14 mouse cellular contexts compared by ENCODE assay signal in the genomic region with DNA sequence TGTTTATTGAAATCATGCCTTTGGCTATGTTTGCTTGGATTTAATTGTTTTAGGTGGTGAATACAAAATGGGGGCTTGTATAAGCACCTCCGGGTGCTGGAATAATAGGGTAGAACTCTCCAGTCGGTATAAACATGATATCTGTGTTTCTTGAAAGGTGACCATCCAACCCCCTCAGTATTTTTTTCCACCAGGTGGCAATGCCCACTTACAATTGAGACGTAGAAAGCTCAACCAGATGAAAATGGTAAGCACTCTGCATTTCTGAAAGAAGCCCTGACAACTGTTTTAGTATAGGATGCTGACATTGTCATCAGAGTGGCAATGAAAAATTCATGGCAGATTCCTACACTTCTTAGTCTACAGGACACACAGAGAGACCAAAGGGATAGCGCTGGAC.
DNase-seq lines count a peak whose midpoint lies in the region; ATAC-seq and TF ChIP-seq lines count a peak whose summit lies in the region.
"Had no signal": no experiment of that assay in that cellular context is flagged by ENCODE, and none has a peak within 500 bp of the region (broad histone marks: within the 10 kb centered on the region; RNA-seq: fewer than 3 reads in every experiment).

No protein-coding gene starts in this region.

- H3K9ac ChIP-seq in kidney, embryonic 16.5 days (replicated peaks; ENCODE audit: low read length) = no peak overlapping the region
- H3K9ac ChIP-seq in lung, embryonic 14.5 days = no peak overlapping the region
- H3K9ac ChIP-seq: liver, embryonic 14.5 days had no signal

- H3K4me2 ChIP-seq in kidney, embryonic 16.5 days (replicated peaks; ENCODE audit: low read depth, low read length) = no peak overlapping the region
- no peak overlapping the region for H3K4me2 ChIP-seq in lung, embryonic 14.5 days

- no peak for TF ChIP-seq POLR2A in lung, adult 2 months (IDR thresholded peaks at IDR 0.05; ENCODE audit: borderline replicate concordance, extremely low read depth, low read depth, low read length)

- peak; percentile 51 for TF ChIP-seq CTCF in lung, embryonic 14.5 days (IDR thresholded peaks at IDR 0.05; ENCODE audit: low read depth)
- no peak for TF ChIP-seq CTCF in lung, adult 2 months (IDR thresholded peaks at IDR 0.05; ENCODE audit: insufficient read depth, low read length)

- DNase-seq in kidney, adult 18-20 months = peak; percentile 13
- peak; percentile 61 for DNase-seq in lung, embryonic 14.5 days
- no peak for DNase-seq in lung, adult 2 months
- DNase-seq in brain, adult 2 months (ENCODE audit: low read depth, low spot score) = peak; percentile 19
- peak; percentile 6 to 8 for DNase-seq in kidney, postnatal 4 days
- DNase-seq in frontal cortex, postnatal 36 days (ENCODE audit: low spot score in 2 of 2) = no peak
- no peak for DNase-seq in frontal cortex, postnatal 10 days (ENCODE audit: low spot score in 2 of 2)
- DNase-seq: adrenal gland, adult 2 months; cerebellum, adult 9-10 months; gastrocnemius, postnatal 25 days; thymus, postnatal 14 days had no signal

- no peak overlapping the region for H3K4me3 ChIP-seq in kidney, embryonic 16.5 days (ENCODE audit: low read length)
- H3K4me3 ChIP-seq in lung, embryonic 14.5 days (ENCODE audit: low read depth, low read length) = no peak overlapping the region
- no peak overlapping the region for H3K4me3 ChIP-seq in lung, adult 2 months (replicated peaks; ENCODE audit: extremely low read depth, low read depth, low read length)

- ATAC-seq in kidney, embryonic 16.5 days (ENCODE audit: low FRiP score, low TSS enrichment) = no peak
- no peak for ATAC-seq in lung, embryonic 14.5 days (ENCODE audit: insufficient read depth)
- ATAC-seq: midbrain, embryonic 16.5 days had no signal

- WGBS in kidney, embryonic 16.5 days = 65% methylated on average over 4 of the region's 4 CpGs
- WGBS in lung, embryonic 14.5 days = 69% methylated on average over 4 of the region's 4 CpGs
- 63% methylated on average over 4 of the region's 4 CpGs for WGBS in lung, adult 2 months

- H3K27me3 ChIP-seq in kidney, embryonic 16.5 days (ENCODE audit: insufficient read depth, low read length) = no peaks in the 10 kb centered on the region; the same call in 1 of the 2 replicates
- no peaks in the 10 kb centered on the region for H3K27me3 ChIP-seq in lung, embryonic 14.5 days (ENCODE audit: insufficient read depth, low read length)

- no peaks in the 10 kb centered on the region for H3K9me3 ChIP-seq in kidney, embryonic 16.5 days (ENCODE audit: low read length)
- H3K9me3 ChIP-seq in lung, embryonic 14.5 days (ENCODE audit: low read depth, low read length) = no peaks in the 10 kb centered on the region

- no peaks in the 10 kb centered on the region for H3K36me3 ChIP-seq in kidney, embryonic 16.5 days (ENCODE audit: insufficient read depth, low read length)
- no peaks in the 10 kb centered on the region for H3K36me3 ChIP-seq in lung, embryonic 14.5 days (ENCODE audit: insufficient read depth)

- no peak overlapping the region for H3K27ac ChIP-seq in kidney, embryonic 16.5 days (ENCODE audit: low read length)
- H3K27ac ChIP-seq in lung, embryonic 14.5 days (ENCODE audit: low read depth) = no peak overlapping the region
- H3K27ac ChIP-seq: liver, embryonic 14.5 days had no signal

- no peaks in the 10 kb centered on the region for H3K4me1 ChIP-seq in kidney, embryonic 16.5 days (ENCODE audit: insufficient read depth, low read length)
- H3K4me1 ChIP-seq in lung, embryonic 14.5 days (ENCODE audit: insufficient read depth) = no peaks in the 10 kb centered on the region
- no peaks in the 10 kb centered on the region for H3K4me1 ChIP-seq in lung, adult 2 months (ENCODE audit: control insufficient read depth, insufficient read depth, low read length)

Comparison
In these comparisons a context has a peak if more than half of its experiments do, and no peak if none do; other contexts are left out.
1. DNase-seq: peak in kidney, adult 18-20 months (single experiment), lung, embryonic 14.5 days (single experiment), brain, adult 2 months (single experiment) and kidney, postnatal 4 days (2 of 2); none in lung, adult 2 months (single experiment), frontal cortex, postnatal 36 days (0 of 2) and frontal cortex, postnatal 10 days (0 of 2).